Mouse (Mus musculus) kidney, adult 2 months (tissue): ENCODE data around the gene Pir. TPM values are rescaled to one million over a fixed set of nuclear protein-coding genes. Genes with fewer than 3 reads are reported as not detected.

Experiments
- DNase-seq: peaks from one replicate; pipeline ENCODE4 v3.0.0; 2021
- H3K27ac ChIP-seq: fragments of 200-500 bp; 2 replicates; pipeline ENCODE4 v1.5.1; 2012; ENCODE audit warnings: low read depth, low read length, control low read depth, inconsistent platforms; ENCODE audit not compliant: insufficient read depth
- H3K27me3 ChIP-seq: fragments of 200-500 bp; replicated peaks from 2 replicates; pipeline ENCODE4 v1.6.1; 2012; ENCODE audit warnings: mild to moderate bottlenecking, moderate library complexity, low read length, inconsistent platforms; ENCODE audit not compliant: control insufficient read depth, insufficient read depth
- H3K36me3 ChIP-seq: fragments of 200-500 bp; 2 replicates; pipeline ENCODE4 v1.6.1; 2012; ENCODE audit warnings: mild to moderate bottlenecking, moderate library complexity, low read length, inconsistent platforms; ENCODE audit not compliant: control insufficient read depth, insufficient read depth
- H3K4me1 ChIP-seq: fragments of 200-500 bp; 2 replicates; pipeline ENCODE4 v1.6.1; 2011; ENCODE audit warnings: low read length; ENCODE audit not compliant: control insufficient read depth, insufficient read depth
- H3K4me3 ChIP-seq: fragments of 200-500 bp; 2 replicates; pipeline ENCODE4 v1.5.1; 2011; ENCODE audit warnings: mild to moderate bottlenecking, low read depth, low read length, control low read depth; ENCODE audit not compliant: insufficient read depth
- CTCF ChIP-seq: fragments of 200-500 bp; conservative IDR thresholded peaks from 2 replicates; pipeline ENCODE4 v1.5.1; 2011; ENCODE audit warnings: low read depth, mild to moderate bottlenecking, control low read depth, low read length, moderate library complexity, mixed read lengths; ENCODE audit not compliant: insufficient read depth, insufficient read length
- POLR2A ChIP-seq: fragments of 200-500 bp; IDR thresholded peaks from one replicate; pipeline ENCODE4 v1.6.1; 2011; ENCODE audit warnings: low read depth, low read length, control low read depth
- WGBS: fragments of 180-500 bp; shearing (Covaris S2); methylation state at CpG from one replicate; pipeline ENCODE4 v1.1.7; 2018; 5-methylcytosine and 5-hydroxymethylcytosine counted together
- polyA plus RNA-seq: library from polyadenylated mRNA; depleted of rRNA; stranded (reverse); fragments of >200 nt; gene quantifications from 2 replicates; pipeline ENCODE4 v1.2.3, GENCODE M21; 2012; rRNA removed

The Pir gene
- polyA plus RNA-seq, 1 experiment = 1.1 TPM

DNA sequence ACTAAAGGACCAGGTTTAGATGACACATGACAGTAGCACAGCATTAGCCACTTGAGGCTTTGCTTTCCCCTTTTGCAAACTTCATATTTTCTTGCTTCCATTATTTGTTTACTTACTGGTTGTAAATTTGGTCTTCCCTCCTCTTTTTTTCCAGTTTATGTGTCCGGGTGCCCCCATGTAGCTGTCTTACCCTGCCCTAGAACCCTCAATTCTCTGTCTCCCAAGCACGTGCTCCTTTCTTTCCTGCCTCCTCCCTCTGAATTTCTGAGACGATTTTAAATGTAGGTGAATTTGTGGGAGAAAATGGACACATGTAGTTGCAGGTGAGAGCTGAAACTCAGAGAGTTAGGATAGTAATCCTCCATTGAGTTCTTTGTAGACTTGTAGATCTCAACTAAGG, 151.3 kb downstream of the Pir start:
- Histone ChIP-seq H3K4me3 (peak overlapping the region; percentile 89; the same call in 1 of the 2 replicates), H3K27ac (no peak overlapping the region; the same call in 1 of the 2 replicates), H3K4me1 (peaks cover 7% of the 10 kb centered on the region; the same call in 1 of the 2 replicates), H3K27me3 (no peaks in the 10 kb centered on the region), H3K36me3 (peaks cover 1% of the 10 kb centered on the region; the same call in 1 of the 2 replicates)
- no peak for DNase-seq
- WGBS = 13% methylated on average over 3 of the region's 3 CpGs
- TF ChIP-seq CTCF = no peak
- no peak for TF ChIP-seq POLR2A

Other genes with a start within 250 kb of the Pir start
- 45.6 and 49.1 TPM in 2 replicates for gene Car5b, start 241.4 kb upstream of the Pir start, polyA plus RNA-seq
- 5.9 and 6.7 TPM in 2 replicates for gene Siah1b, start 192.9 kb upstream of the Pir start, polyA plus RNA-seq
- gene Cltrn, start 180.5 kb upstream of the Pir start, polyA plus RNA-seq = 171 and 274 TPM in 2 replicates
- 8.4 and 11.0 TPM in 2 replicates for gene Ace2, start 130.0 kb upstream of the Pir start, polyA plus RNA-seq
- 0.34 and 0.50 TPM in 2 replicates for gene Bmx, start 11.2 kb upstream of the Pir start, polyA plus RNA-seq
- gene Vegfd, start 104.0 kb downstream of the Pir start, polyA plus RNA-seq = 5.8 and 6.0 TPM in 2 replicates
- 3.2 and 3.8 TPM in 2 replicates for gene Piga, start 150.4 kb downstream of the Pir start, polyA plus RNA-seq
- 0.87 and 1.9 TPM in 2 replicates for gene Asb11, start 167.6 kb downstream of the Pir start, polyA plus RNA-seq
- 54.9 and 57.8 TPM in 2 replicates for gene Asb9, start 237.0 kb downstream of the Pir start, polyA plus RNA-seq